Mouse (Mus musculus): Measurements from ENCODE around the gene Fhl1.

Gene Fhl1

GRCm38 (mm10) chrX:56752144-56752543 lies 20.6 kb downstream of the Fhl1 start:
- no peak for DNase-seq (ENCODE audit: low read depth)

GRCm38 (mm10) chrX:56753317-56754289 lies 22.0 kb downstream of the Fhl1 start:
- no peak for DNase-seq (ENCODE audit: low read depth)

GRCm38 (mm10) chrX:56755646-56756045 lies 24.1 kb downstream of the Fhl1 start:
- DNase-seq (ENCODE audit: low read depth): peak; percentile 59

- no peak for DNase-seq (ENCODE audit: low read depth)
Observed at GRCm38 (mm10) chrX:56756352-56756751, 24.8 kb downstream of the Fhl1 start.

- no peak for DNase-seq (ENCODE audit: low read depth)
Observed at GRCm38 (mm10) chrX:56760257-56760760, 28.7 kb downstream of the Fhl1 start.

- no peak for DNase-seq (ENCODE audit: low read depth)
Observed at GRCm38 (mm10) chrX:56769838-56770237, 38.3 kb downstream of the Fhl1 start.

GRCm38 (mm10) chrX:56771751-56772150 lies 40.2 kb downstream of the Fhl1 start:
- DNase-seq (ENCODE audit: low read depth): no peak

GRCm38 (mm10) chrX:56773329-56773728 lies 41.7 kb downstream of the Fhl1 start:
- no peak for DNase-seq (ENCODE audit: low read depth)

GRCm38 (mm10) chrX:56786281-56787061 lies 54.9 kb downstream of the Fhl1 start:
- peak; percentile 27 for DNase-seq (ENCODE audit: low read depth)

- DNase-seq (ENCODE audit: low read depth): no peak
Observed at GRCm38 (mm10) chrX:56787486-56787885, 55.9 kb downstream of the Fhl1 start.

- no peak for DNase-seq (ENCODE audit: low read depth)
Observed at GRCm38 (mm10) chrX:56790591-56790990, 59.0 kb downstream of the Fhl1 start.

GRCm38 (mm10) chrX:56791268-56791667 lies 59.7 kb downstream of the Fhl1 start:
- DNase-seq (ENCODE audit: low read depth): peak; percentile 75

- peak; percentile 33 for DNase-seq (ENCODE audit: low read depth)
Observed at GRCm38 (mm10) chrX:56821765-56822603, 90.4 kb downstream of the Fhl1 start, which contains the start of gene Map7d3. Map7d3 (minus strand) TSS chrX:56822326.

GRCm38 (mm10) chrX:56827492-56827891 lies 95.9 kb downstream of the Fhl1 start:
- no peak for DNase-seq (ENCODE audit: low read depth)

GRCm38 (mm10) chrX:56835842-56836241 lies 104.3 kb downstream of the Fhl1 start:
- DNase-seq (ENCODE audit: low read depth): no peak

- DNase-seq (ENCODE audit: low read depth): peak; percentile 58
Observed at GRCm38 (mm10) chrX:56839369-56839768, 107.8 kb downstream of the Fhl1 start.

- peak; percentile 2 for DNase-seq (ENCODE audit: low read depth)
Observed at GRCm38 (mm10) chrX:56841255-56841654, 109.7 kb downstream of the Fhl1 start.
